Mouse (Mus musculus): ENCODE data around the gene Grid2ip. TPM values are rescaled to one million over a fixed set of nuclear protein-coding genes. Genes with fewer than 3 reads are reported as not detected.

Grid2ip gene
- total RNA-seq, 2 experiments from 2014 or later: 1.6 to 1.8 TPM

DNA sequence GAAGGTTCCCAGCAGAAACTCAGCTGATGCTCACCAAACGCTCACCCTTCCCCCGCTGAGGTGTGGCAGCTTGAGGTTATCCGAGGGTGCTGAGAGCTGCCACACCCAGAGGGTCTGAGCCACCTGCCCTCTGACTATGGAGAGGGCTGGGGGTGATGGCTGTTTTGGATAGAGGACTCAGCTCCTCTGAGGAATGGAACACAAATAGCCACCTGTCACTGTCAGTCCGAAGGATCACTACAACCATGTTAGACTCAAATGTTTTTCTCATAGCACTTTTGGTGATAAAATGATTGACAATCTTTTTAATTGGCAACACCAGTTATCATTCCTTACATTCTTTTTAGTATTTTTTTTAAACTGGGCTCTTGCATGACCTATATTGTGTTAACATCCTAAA, 64.3 kb downstream of the Grid2ip start:
- no peak for DNase-seq

DNA sequence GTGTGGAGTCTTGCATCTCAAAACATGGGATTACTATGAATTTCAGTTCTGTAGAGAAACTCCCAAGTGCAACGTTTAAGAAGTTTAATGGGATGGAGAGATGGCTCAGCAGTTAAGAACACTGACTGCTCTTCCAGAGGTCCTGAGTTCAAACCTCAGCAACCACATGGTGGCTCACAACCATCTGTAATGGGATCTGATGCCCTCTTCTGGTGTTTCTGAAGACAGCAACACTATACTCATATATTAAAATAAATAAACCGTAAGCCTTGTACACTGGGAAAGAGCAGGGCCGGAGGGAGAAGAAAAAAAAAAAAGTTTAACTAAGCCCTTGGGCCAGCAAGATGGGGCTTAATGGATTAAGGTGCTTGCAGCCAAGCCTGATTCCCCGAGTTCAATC, 65.9 kb downstream of the Grid2ip start:
- no peak for DNase-seq

DNA sequence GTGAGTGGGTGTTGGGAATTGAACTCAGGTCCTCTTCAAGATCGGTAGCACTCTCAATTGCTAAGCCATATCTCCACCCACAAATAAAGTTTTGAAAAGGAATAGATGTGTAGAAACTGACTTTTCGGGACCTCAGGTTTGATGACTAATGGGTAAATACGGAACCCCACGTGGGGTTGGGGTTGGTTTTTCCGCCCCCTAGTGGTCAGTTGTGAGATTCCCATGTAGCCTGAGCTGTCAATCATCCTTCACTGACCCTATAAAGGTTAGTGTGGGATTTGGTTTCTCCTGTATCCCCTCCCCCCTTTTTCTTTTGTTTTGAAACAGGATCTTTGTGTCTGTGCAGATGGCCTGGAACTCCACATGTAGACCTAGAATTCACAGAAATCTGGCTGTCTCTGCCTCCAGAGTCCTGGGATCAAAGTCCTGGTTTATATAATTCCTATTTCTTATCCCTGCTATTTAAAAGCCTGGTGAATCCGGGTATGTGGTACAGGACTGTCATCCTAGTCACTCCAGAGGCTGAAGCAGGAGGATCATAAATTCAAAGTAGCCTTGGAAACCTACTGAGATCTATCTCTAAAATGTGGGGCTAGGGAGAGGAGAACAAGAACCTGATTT, 66.9 kb downstream of the Grid2ip start:
- DNase-seq: no peak

DNA sequence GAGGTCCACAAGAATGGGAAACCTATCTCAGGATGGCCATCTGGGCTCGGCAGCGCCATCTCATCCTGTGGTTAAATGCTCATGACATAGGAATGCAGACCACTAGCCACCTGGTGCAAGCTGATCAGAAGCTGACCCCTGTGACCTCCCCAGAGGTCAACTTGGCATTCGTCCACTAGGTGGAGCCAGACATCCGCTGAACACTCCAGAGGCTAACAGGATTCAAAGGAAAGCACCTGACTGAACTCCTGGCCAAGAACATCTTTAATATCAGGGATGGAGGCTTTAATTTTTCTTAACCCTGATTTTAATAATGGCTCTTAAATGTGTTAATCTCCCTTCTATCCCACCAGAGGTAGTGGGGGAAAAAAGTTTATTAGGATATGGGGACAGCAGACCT, 77.3 kb downstream of the Grid2ip start:
- peak; percentile 24 to 29 for DNase-seq

DNA sequence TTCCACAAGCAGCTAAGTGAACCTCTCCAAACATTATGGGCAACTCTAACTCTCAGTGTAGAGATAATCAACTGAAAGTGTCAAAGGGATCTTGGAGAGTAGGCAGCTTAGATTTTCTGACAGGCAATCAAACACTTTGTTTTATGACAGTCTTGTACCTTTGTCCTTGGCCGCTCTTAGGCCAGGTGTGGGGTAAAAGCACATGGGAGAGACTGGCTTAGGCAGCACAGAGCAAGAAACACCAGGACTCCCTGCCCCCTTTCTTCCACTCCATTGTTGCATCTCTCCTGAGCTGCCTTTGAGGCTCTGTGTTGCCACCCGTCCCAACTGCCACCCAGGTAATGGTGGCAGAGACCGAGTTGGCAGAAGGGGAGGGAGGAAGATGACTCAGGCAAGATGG, 84.2 kb downstream of the Grid2ip start:
- DNase-seq: no peak

DNA sequence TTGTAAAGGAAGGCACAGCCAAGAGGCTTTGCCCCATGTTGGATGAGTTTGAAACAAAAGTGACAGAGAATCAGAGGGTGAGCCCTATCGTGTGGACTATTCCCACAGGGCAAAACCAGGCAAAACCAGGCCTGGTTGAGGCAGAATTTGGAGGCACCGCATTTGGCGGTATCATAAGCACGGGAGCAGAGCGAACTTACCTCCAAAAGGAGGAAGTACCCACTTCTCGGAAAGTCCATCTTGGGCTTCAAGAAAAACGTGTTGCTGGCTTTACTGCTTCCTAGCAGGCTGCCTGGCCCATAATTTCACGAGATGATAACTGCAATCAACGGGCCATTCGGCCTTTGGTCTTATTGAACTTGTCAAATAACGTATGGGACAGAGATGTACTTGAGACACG, 84.6 kb downstream of the Grid2ip start:
- no peak for DNase-seq

Other genes starting within 250 kb of the Grid2ip start
- 10 to 100 TPM; 49.3 to 51.1 TPM for gene Rnf216, start 244.3 kb upstream of the Grid2ip start, total RNA-seq (2021)
- gene Olfr718-ps1, start 209.8 kb upstream of the Grid2ip start, total RNA-seq (2021): under 1 TPM in 1 of 2 experiments, not detected in 1; 0.20 TPM
- 10 to 100 TPM; 13.5 to 16.5 TPM for gene Rbak, start 176.6 kb upstream of the Grid2ip start, total RNA-seq (2021)
- not detected for gene Spdye4b, start 176.3 kb upstream of the Grid2ip start, total RNA-seq (2021)
- gene Spdye4a, start 130.4 kb upstream of the Grid2ip start, total RNA-seq (2021): not detected
- gene Zfp12, start 122.2 kb upstream of the Grid2ip start, total RNA-seq (2021): 10 to 100 TPM; 33.0 to 35.7 TPM
- gene Zfp316, start 87.3 kb upstream of the Grid2ip start, total RNA-seq (2021): 10 to 100 TPM; 21.4 to 22.3 TPM
- gene Zfp853, start 63.7 kb upstream of the Grid2ip start, total RNA-seq (2021): 1 to 10 TPM; 4.7 to 4.8 TPM
- 10 to 100 TPM; 25.1 to 26.1 TPM for gene E130309D02Rik, start 42.0 kb upstream of the Grid2ip start, total RNA-seq (2021)
- gene Zdhhc4, start 28.1 kb upstream of the Grid2ip start, total RNA-seq (2021): 10 to 100 TPM; 49.0 to 49.2 TPM
- 10 to 100 TPM; 32.8 to 35.9 TPM for gene Kdelr2, start 46.5 kb downstream of the Grid2ip start, total RNA-seq (2021)
- gene Daglb, start 107.2 kb downstream of the Grid2ip start, total RNA-seq (2021): 10 to 100 TPM; 25.9 to 26.4 TPM
- gene Rac1, start 170.7 kb downstream of the Grid2ip start, total RNA-seq (2021): 100 to 1,000 TPM; 408 to 440 TPM